Mouse (Mus musculus) heart, postnatal 0 days (tissue): ENCODE data around the gene Vps8. TPM values are rescaled to one million over a fixed set of nuclear protein-coding genes. Genes with fewer than 3 reads are reported as not detected.
A peak's percentile ranks its signal among the peaks of the same experiment; 100 is the strongest.

Experiments used
- ATAC-seq: fragments of 200-750 bp; cut with Nextera tagmentation; 2 replicates; pipeline ENCODE4 v1.8.0; 2017; ENCODE audit warnings: low read depth, moderate number of reproducible peaks, moderate library complexity; ENCODE audit not compliant: insufficient read depth
- DNase-seq: peaks from one replicate; pipeline ENCODE4 v3.0.0-alpha.2; 2016; ENCODE audit warnings: low spot score
- H3K27ac ChIP-seq: fragments of 300-500 bp; sonication (generic); 2 replicates; pipeline ENCODE4 v1.5.1; 2014; ENCODE audit warnings: low read depth, mild to moderate bottlenecking
- H3K27me3 ChIP-seq: fragments of 300-500 bp; sonication (generic); 2 replicates; pipeline ENCODE4 v1.6.1; 2014; ENCODE audit warnings: low read length, mixed read lengths; ENCODE audit not compliant: control insufficient read depth, insufficient read depth
- H3K36me3 ChIP-seq: fragments of 300-500 bp; sonication (generic); replicated peaks from 2 replicates; pipeline ENCODE4 v1.6.1; 2014; ENCODE audit warnings: low read length, mixed read lengths; ENCODE audit not compliant: control insufficient read depth, insufficient read depth
- H3K4me1 ChIP-seq: fragments of 300-500 bp; sonication (generic); 2 replicates; pipeline ENCODE4 v1.6.1; 2014; ENCODE audit warnings: antibody characterized with exemption; ENCODE audit not compliant: control insufficient read depth, insufficient read depth
- H3K4me2 ChIP-seq: fragments of 300-500 bp; sonication (generic); 2 replicates; pipeline ENCODE4 v1.6.1; 2014; ENCODE audit warnings: low read depth, mild to moderate bottlenecking, low read length, moderate library complexity
- H3K4me3 ChIP-seq: fragments of 300-500 bp; sonication (generic); 2 replicates; pipeline ENCODE4 v1.5.1; 2014; ENCODE audit warnings: low read depth, low read length
- H3K9ac ChIP-seq: fragments of 300-500 bp; sonication (generic); replicated peaks from 2 replicates; pipeline ENCODE4 v1.6.1; 2014; ENCODE audit warnings: low read depth, low read length, mixed read lengths
- H3K9me3 ChIP-seq: fragments of 300-500 bp; sonication (generic); replicated peaks from 2 replicates; pipeline ENCODE4 v1.6.1; 2016; ENCODE audit warnings: low read length; ENCODE audit not compliant: control insufficient read depth
- CTCF ChIP-seq: IDR thresholded peaks from 2 replicates; pipeline ENCODE4 v1.5.1; 2016; ENCODE audit warnings: antibody characterized with exemption, control low read depth, low read depth
- EP300 ChIP-seq: IDR thresholded peaks from 2 replicates; pipeline ENCODE4 v1.6.1; 2016; ENCODE audit warnings: antibody characterized with exemption, low read depth
- WGBS: fragments of 180-500 bp; shearing (Covaris S2); extraction: QIAGEN DNeasy Blood & Tissue Kit; methylation state at CpG from one replicate; pipeline ENCODE4 v1.1.7; 2014; 5-methylcytosine and 5-hydroxymethylcytosine counted together
- polyA plus RNA-seq: library from polyadenylated mRNA; unstranded; fragments of >200 nt; fragmentation: Nextera tagmentation; extraction: Ambion mirVana; gene quantifications from 2 replicates; pipeline ENCODE4 v1.2.1, GENCODE M21; 2015
- total RNA-seq: library from RNA; depleted of rRNA; stranded (reverse); fragments of >200 nt; gene quantifications from 2 replicates; pipeline ENCODE4 v1.2.3, GENCODE M21; 2014; ENCODE audit warnings: low replicate concordance

Gene Vps8
- total and polyA plus RNA-seq, 2 experiments from 2014 or later, result 21.3 to 94.8 TPM

- no peak for ATAC-seq
- TF ChIP-seq EP300 (no peak), CTCF (no peak)
- DNase-seq, result no peak
- Histone ChIP-seq H3K9me3 (no peaks in the 10 kb centered on the region), H3K9ac (no peak overlapping the region), H3K4me1 (no peaks in the 10 kb centered on the region), H3K4me2 (no peak overlapping the region), H3K36me3 (peaks cover 52% of the 10 kb centered on the region), H3K27ac (no peak overlapping the region), H3K27me3 (no peaks in the 10 kb centered on the region), H3K4me3 (no peak overlapping the region)
- 69% methylated on average over 14 of the region's 14 CpGs for WGBS
Observed at GRCm38 (mm10) chr16:21457639-21458369, 34.9 kb downstream of the Vps8 start.

- Histone ChIP-seq H3K36me3 (peaks cover 49% of the 10 kb centered on the region), H3K9ac (no peak overlapping the region), H3K9me3 (no peaks in the 10 kb centered on the region), H3K27ac (no peak overlapping the region), H3K4me1 (no peaks in the 10 kb centered on the region), H3K27me3 (no peaks in the 10 kb centered on the region), H3K4me3 (no peak overlapping the region), H3K4me2 (no peak overlapping the region)
- no peak for DNase-seq
- 79% methylated on average over 8 of the region's 8 CpGs for WGBS
- TF ChIP-seq CTCF (no peak), EP300 (no peak)
- no peak for ATAC-seq
Observed at GRCm38 (mm10) chr16:21465868-21466267, 43.0 kb downstream of the Vps8 start.

GRCm38 (mm10) chr16:21470416-21470815 is 47.5 kb downstream of the Vps8 start:
- Histone ChIP-seq H3K4me3 (no peak overlapping the region), H3K27me3 (no peaks in the 10 kb centered on the region), H3K27ac (no peak overlapping the region), H3K36me3 (peaks cover 45% of the 10 kb centered on the region), H3K9ac (no peak overlapping the region), H3K4me1 (no peaks in the 10 kb centered on the region), H3K4me2 (no peak overlapping the region), H3K9me3 (0 out of 2 replicates have a peak, but pooled peaks cover 2% of the 10 kb centered on the region)
- WGBS, result 88% methylated on average over 4 of the region's 4 CpGs
- ATAC-seq (no peak), DNase-seq (no peak)
- no peak for TF ChIP-seq EP300
- peak; percentile 40 for TF ChIP-seq CTCF

- TF ChIP-seq CTCF, result no peak
- TF ChIP-seq EP300, result no peak
Observed at GRCm38 (mm10) chr16:21477074-21477473, 54.2 kb downstream of the Vps8 start.

GRCm38 (mm10) chr16:21478376-21478775 is 55.5 kb downstream of the Vps8 start:
- Histone ChIP-seq H3K9me3 (0 out of 2 replicates have a peak, but pooled peaks cover 2% of the 10 kb centered on the region), H3K4me3 (no peak overlapping the region), H3K4me2 (no peak overlapping the region), H3K9ac (no peak overlapping the region), H3K36me3 (peaks cover 46% of the 10 kb centered on the region), H3K27me3 (no peaks in the 10 kb centered on the region), H3K27ac (no peak overlapping the region), H3K4me1 (no peaks in the 10 kb centered on the region)
- ATAC-seq, result no peak
- DNase-seq, result no peak
- TF ChIP-seq CTCF (no peak), EP300 (no peak)
- WGBS, result 88% methylated on average over 9 of the region's 9 CpGs

More at GRCm38 (mm10) chr16:21477074-21477473, 54.2 kb downstream of the Vps8 start:
- no peak for DNase-seq
- Histone ChIP-seq H3K9me3 (0 out of 2 replicates have a peak, but pooled peaks cover 2% of the 10 kb centered on the region), H3K4me3 (no peak overlapping the region), H3K36me3 (peaks cover 53% of the 10 kb centered on the region), H3K4me2 (no peak overlapping the region), H3K27me3 (no peaks in the 10 kb centered on the region), H3K27ac (no peak overlapping the region), H3K9ac (no peak overlapping the region), H3K4me1 (no peaks in the 10 kb centered on the region)
- WGBS, result 85% methylated on average over 4 of the region's 4 CpGs
- ATAC-seq, result no peak

- no peaks in the 10 kb centered on the region for H3K9me3 ChIP-seq
- DNase-seq, result no peak
- H3K27ac ChIP-seq, result no peak overlapping the region
- 78% methylated on average over 5 of the region's 5 CpGs for WGBS
- H3K9ac ChIP-seq, result no peak overlapping the region
- no peaks in the 10 kb centered on the region for H3K27me3 ChIP-seq
- TF ChIP-seq EP300, result no peak
- TF ChIP-seq CTCF, result no peak
- no peak overlapping the region for H3K4me3 ChIP-seq
- 0 out of 2 replicates have a peak, but pooled peaks cover 9% of the 10 kb centered on the region for H3K36me3 ChIP-seq
- H3K4me1 ChIP-seq, result no peaks in the 10 kb centered on the region
- no peak for ATAC-seq
- H3K4me2 ChIP-seq, result no peak overlapping the region
Observed at GRCm38 (mm10) chr16:21483803-21484202, 60.9 kb downstream of the Vps8 start.
